Mouse (Mus musculus) CD4-positive, CD25-positive, alpha-beta regulatory T cell, adult 9 weeks (primary cell): ENCODE measurements around the gene Hmgb4. TPM values are rescaled to one million over a fixed set of nuclear protein-coding genes. Genes with fewer than 3 reads are reported as not detected.

ENCODE experiments used
- polyA plus RNA-seq: library from polyadenylated mRNA; unstranded; fragments of 100-300 nt; shearing (Covaris generic); gene quantifications from one replicate; pipeline ENCODE4 v1.2.1, GENCODE M21; 2017

Gene Hmgb4
- polyA plus RNA-seq, result not detected

GRCm38 (mm10) chr4:128260907-128261560 is at the start of gene Hmgb4:
Hmgb4 (minus strand) TSS chr4:128260957.

